ENCODE assay signal across 11 mouse cellular contexts in the genomic region with DNA sequence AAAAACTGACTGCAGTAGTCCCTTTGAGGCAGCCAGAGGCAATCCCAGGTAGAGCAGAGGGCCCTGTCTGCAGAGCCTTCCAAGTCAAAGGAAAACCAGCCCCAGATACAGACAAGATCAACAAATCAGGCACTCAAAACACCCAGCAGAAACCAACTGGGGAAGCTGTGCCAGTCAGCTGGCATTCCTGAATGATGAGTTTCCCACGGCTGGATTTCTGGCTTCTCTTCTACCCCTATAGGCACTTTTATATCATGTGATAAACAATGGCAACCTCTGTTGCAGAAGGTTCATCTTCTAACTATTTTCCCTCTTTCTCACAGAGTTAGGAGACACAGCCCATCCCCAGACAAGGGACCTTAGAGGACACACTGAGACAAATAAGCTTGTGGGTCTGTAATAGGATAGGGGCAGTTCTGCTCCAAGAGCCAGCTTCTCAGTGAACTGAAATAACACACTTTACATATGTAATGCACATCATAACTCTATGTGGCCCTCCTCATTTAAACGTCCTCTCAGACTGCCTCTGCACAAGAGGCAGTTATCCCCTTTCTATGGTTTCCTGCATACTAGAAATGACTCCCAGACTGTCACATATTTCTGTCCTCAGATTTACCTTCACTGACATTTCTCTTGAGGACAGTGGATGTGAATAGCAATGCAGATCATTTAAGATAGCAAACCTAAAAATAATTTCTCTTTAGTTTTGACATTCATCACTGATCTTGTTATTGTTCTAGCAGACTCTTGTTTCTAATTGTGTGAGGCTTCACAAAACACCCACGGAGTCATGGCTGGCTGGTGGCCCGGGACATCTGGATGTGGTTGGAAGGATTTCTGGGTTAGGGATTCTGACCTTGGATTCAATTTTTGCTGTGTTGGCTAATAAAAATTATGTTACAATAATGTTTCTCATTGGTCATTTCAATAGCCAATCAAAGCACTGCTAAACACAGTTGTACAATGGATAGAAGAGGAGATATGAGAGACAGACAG. TPM values are rescaled to one million over a fixed set of nuclear protein-coding genes. Genes with fewer than 3 reads are reported as not detected.
DNase-seq lines count a peak whose midpoint lies in the region; ATAC-seq lines count a peak whose summit lies in the region.
"Had no signal": no experiment of that assay in that cellular context is flagged by ENCODE, and none has a peak within 500 bp of the region (broad histone marks: within the 10 kb centered on the region; RNA-seq: fewer than 3 reads in every experiment).

No protein-coding gene starts in this region.

- WGBS in hindbrain, embryonic 16.5 days, result 76% methylated on average over 4 of the region's 4 CpGs

- H3K36me3 ChIP-seq in hindbrain, embryonic 16.5 days (ENCODE audit: control insufficient read depth, insufficient read depth, low read length), result no peaks in the 10 kb centered on the region
- H3K36me3 ChIP-seq: hindbrain, embryonic 10.5 days had no signal

- no peaks in the 10 kb centered on the region for H3K9me3 ChIP-seq in hindbrain, embryonic 16.5 days (ENCODE audit: control insufficient read depth, low read length)
- H3K9me3 ChIP-seq: hindbrain, embryonic 10.5 days had no signal

- peak; percentile 6 to 8 for DNase-seq in cerebellum, postnatal 10 days
- DNase-seq in Muller cell, postnatal 12 days (ENCODE audit: inconsistent ontology term), result peak; percentile 92
- peak; percentile 70 for DNase-seq in gastrocnemius, postnatal 25 days
- peak; percentile 26 to 50 for DNase-seq in lung, adult 18-20 months
- DNase-seq in embryo, embryonic 11 days, result no peak
- no peak for DNase-seq in spleen, postnatal 36 days (ENCODE audit: low spot score in 2 of 2)

- H3K9ac ChIP-seq in hindbrain, embryonic 16.5 days (ENCODE audit: low read depth, low read length), result no peak overlapping the region

- H3K27ac ChIP-seq in hindbrain, embryonic 16.5 days (ENCODE audit: low read depth, low read length), result no peak overlapping the region
- H3K27ac ChIP-seq: hindbrain, embryonic 10.5 days had no signal

- H3K4me2 ChIP-seq in hindbrain, embryonic 16.5 days (ENCODE audit: low read length), result no peak overlapping the region

- no peaks in the 10 kb centered on the region for H3K4me1 ChIP-seq in hindbrain, embryonic 16.5 days (ENCODE audit: control insufficient read depth, insufficient read depth, low read depth, low read length)
- H3K4me1 ChIP-seq: hindbrain, embryonic 10.5 days had no signal

- no peak for ATAC-seq in cerebellum, adult (ENCODE audit: insufficient number of reproducible peaks, low FRiP score, low TSS enrichment)
- no peak for ATAC-seq in hindbrain, embryonic 16.5 days

- H3K4me3 ChIP-seq in hindbrain, embryonic 16.5 days (ENCODE audit: low read length), result no peak overlapping the region
- H3K4me3 ChIP-seq: hindbrain, embryonic 10.5 days had no signal

- no peaks in the 10 kb centered on the region for H3K27me3 ChIP-seq in hindbrain, embryonic 16.5 days (replicated peaks; ENCODE audit: control insufficient read depth, insufficient read depth, low read length)

RNA-seq across cellular contexts. Expression of gene Olfr455, which starts 5.1 kb away (rescaled TPM):
- total RNA-seq in gastrocnemius, postnatal 25 days (2021), result not detected
- not detected in 2 replicates for polyA plus RNA-seq in hindbrain, embryonic 16.5 days (2015; fragmentation: Nextera tagmentation; extraction: Ambion mirVana)
- total RNA-seq: left cerebral cortex, postnatal 25 days had no signal
- polyA plus RNA-seq: cortical plate, adult 2 months; hindbrain, embryonic 10.5 days had no signal

RNA-seq across cellular contexts. Expression of gene Tcaf3, which starts 55.2 kb away (rescaled TPM):
- not detected for total RNA-seq in gastrocnemius, postnatal 25 days (2021)
- not detected in 2 replicates for polyA plus RNA-seq in hindbrain, embryonic 16.5 days (2015; fragmentation: Nextera tagmentation; extraction: Ambion mirVana)
- total RNA-seq: left cerebral cortex, postnatal 25 days had no signal
- polyA plus RNA-seq: cortical plate, adult 2 months; hindbrain, embryonic 10.5 days had no signal

RNA-seq across cellular contexts. Expression of gene Olfr456, which starts 55.3 kb away (rescaled TPM):
- not detected for total RNA-seq in gastrocnemius, postnatal 25 days (2021)
- polyA plus RNA-seq in hindbrain, embryonic 16.5 days (2015; fragmentation: Nextera tagmentation; extraction: Ambion mirVana), result not detected in 2 replicates
- total RNA-seq: left cerebral cortex, postnatal 25 days had no signal
- polyA plus RNA-seq: cortical plate, adult 2 months; hindbrain, embryonic 10.5 days had no signal

Comparison
In these comparisons a context has a peak if more than half of its experiments do, and no peak if none do; other contexts are left out.
1. DNase-seq: peak in cerebellum, postnatal 10 days (2 of 2), Muller cell, postnatal 12 days (single experiment), gastrocnemius, postnatal 25 days (single experiment) and lung, adult 18-20 months (2 of 2); none in embryo, embryonic 11 days (single experiment) and spleen, postnatal 36 days (0 of 2).